Mouse (Mus musculus) MEL (cell line): Measurements from ENCODE around the gene Olfr477. TPM values are rescaled to one million over a fixed set of nuclear protein-coding genes. Genes with fewer than 3 reads are reported as not detected.
"Not testable (repeated sequence)": the region's sequence is repeated elsewhere in the genome, so short reads cannot be mapped to it uniquely, and the experiment has no call there.

ENCODE experiments used
- DNase-seq: peaks from one replicate; pipeline ENCODE4 v3.0.0; 2011; ENCODE audit warnings: low read depth, low spot score
- H3K27ac ChIP-seq: 2 replicates; pipeline ENCODE4 v1.5.1; 2012; ENCODE audit warnings: low read depth, mild to moderate bottlenecking, control low read depth, low read length, moderate library complexity; ENCODE audit not compliant: control insufficient read depth
- H3K27me3 ChIP-seq, 2 experiments: fragments of 150-350 bp in 1 of 2; sonication (generic) in 1 of 2; 2 replicates each; pipeline ENCODE4 v1.6.1; 2012; ENCODE audit warnings: low read length in 2 of 2, mild to moderate bottlenecking in 2 of 2, improper control_type of control experiment in 1 of 2, moderate library complexity in 1 of 2; ENCODE audit not compliant: insufficient read depth in 2 of 2, control insufficient read depth in 1 of 2
- H3K36me3 ChIP-seq, 2 experiments: 2 replicates each; pipeline ENCODE4 v1.6.1; 2012 to 2014; ENCODE audit warnings: low read length in 2 of 2, improper control_type of control experiment in 1 of 2, inconsistent platforms in 1 of 2, mild to moderate bottlenecking in 1 of 2; ENCODE audit not compliant: insufficient read depth in 2 of 2, control insufficient read depth in 1 of 2
- H3K4me1 ChIP-seq, 2 experiments: fragments of 150-350 bp in 1 of 2; sonication (generic) in 1 of 2; 2 replicates each; pipeline ENCODE4 v1.6.1; 2012; ENCODE audit warnings: low read length in 2 of 2, improper control_type of control experiment in 1 of 2, mild to moderate bottlenecking in 1 of 2; ENCODE audit not compliant: insufficient read depth in 2 of 2, control insufficient read depth in 1 of 2
- H3K4me3 ChIP-seq, 2 experiments: fragments of 150-350 bp in 1 of 2; sonication (generic) in 1 of 2; 2 replicates each; pipeline ENCODE4 v1.5.1; 2012; ENCODE audit warnings: low read depth in 2 of 2, low read length in 2 of 2, mild to moderate bottlenecking in 2 of 2, moderate library complexity in 2 of 2, control low read depth in 1 of 2, improper control_type of control experiment in 1 of 2; ENCODE audit not compliant: control insufficient read depth in 1 of 2, insufficient read depth in 1 of 2
- H3K79me2 ChIP-seq: 2 replicates; pipeline ENCODE4 v1.6.1; 2012; ENCODE audit warnings: mild to moderate bottlenecking, low read length, moderate library complexity; ENCODE audit not compliant: control insufficient read depth, poor library complexity, insufficient read depth
- H3K9ac ChIP-seq: 2 replicates; pipeline ENCODE4 v1.6.1; 2012; ENCODE audit warnings: low read depth, mild to moderate bottlenecking, control low read depth, low read length, moderate library complexity; ENCODE audit not compliant: control insufficient read depth, poor library complexity, severe bottlenecking
- H3K9me3 ChIP-seq: fragments of 150-350 bp; sonication (generic); replicated peaks from 2 replicates; pipeline ENCODE4 v1.6.1; 2012; ENCODE audit warnings: mild to moderate bottlenecking, low read length, improper control_type of control experiment, moderate library complexity; ENCODE audit not compliant: insufficient read depth
- CHD1 ChIP-seq: IDR thresholded peaks from 2 replicates; pipeline ENCODE4 v1.6.1; 2012; ENCODE audit warnings: low read depth, mild to moderate bottlenecking, inconsistent platforms, low read length, improper control_type of control experiment
- CHD2 ChIP-seq: IDR thresholded peaks from 2 replicates; pipeline ENCODE4 v1.6.1; 2011; ENCODE audit warnings: low read length, improper control_type of control experiment
- EP300 ChIP-seq, 2 experiments: IDR thresholded peaks; 2 replicates each; pipeline ENCODE4 v1.6.1; 2011; ENCODE audit warnings: improper control_type of control experiment in 2 of 2, low read length in 2 of 2, low read depth in 1 of 2, mild to moderate bottlenecking in 1 of 2
- KAT2A ChIP-seq: conservative IDR thresholded peaks from 2 replicates; pipeline ENCODE4 v1.6.1; 2012; ENCODE audit warnings: low read depth, low read length, improper control_type of control experiment, inconsistent platforms
- MAX ChIP-seq: IDR thresholded peaks from 2 replicates; pipeline ENCODE4 v1.6.1; 2011; ENCODE audit warnings: low read length, improper control_type of control experiment
- MAZ ChIP-seq: IDR thresholded peaks from 2 replicates; pipeline ENCODE4 v1.6.1; 2012; ENCODE audit warnings: low read depth, mild to moderate bottlenecking, inconsistent platforms, low read length, improper control_type of control experiment
- MYB ChIP-seq: IDR thresholded peaks from 2 replicates; pipeline ENCODE4 v1.6.1; 2011; ENCODE audit warnings: mild to moderate bottlenecking, low read depth, low read length, improper control_type of control experiment
- NELFE ChIP-seq: IDR thresholded peaks from 2 replicates; pipeline ENCODE4 v1.6.1; 2011; ENCODE audit warnings: low read depth, low read length, improper control_type of control experiment
- POLR2A ChIP-seq, 2 experiments: IDR thresholded peaks; 2 replicates each; pipeline ENCODE4 v1.6.1; 2011 to 2012; ENCODE audit warnings: low read length in 2 of 2, mild to moderate bottlenecking in 2 of 2, control low read depth in 1 of 2, improper control_type of control experiment in 1 of 2, low read depth in 1 of 2, moderate library complexity in 1 of 2; ENCODE audit not compliant: control insufficient read depth in 1 of 2, insufficient read depth in 1 of 2, poor library complexity in 1 of 2
- POLR2AphosphoS5 ChIP-seq: IDR thresholded peaks from 2 replicates; pipeline ENCODE4 v1.6.1; 2012; ENCODE audit warnings: low read depth, borderline replicate concordance, mild to moderate bottlenecking, inconsistent platforms, low read length, moderate library complexity, mixed read lengths
- RAD21 ChIP-seq: IDR thresholded peaks from 2 replicates; pipeline ENCODE4 v1.6.1; 2011; ENCODE audit warnings: mild to moderate bottlenecking, low read depth, low read length, improper control_type of control experiment
- RCOR1 ChIP-seq: IDR thresholded peaks from 2 replicates; pipeline ENCODE4 v1.6.1; 2012; ENCODE audit warnings: low read depth, mild to moderate bottlenecking, inconsistent platforms, low read length, improper control_type of control experiment
- TAL1 ChIP-seq: IDR thresholded peaks from 2 replicates; pipeline ENCODE4 v1.6.1; 2012; ENCODE audit warnings: mild to moderate bottlenecking, inconsistent platforms, low read length, moderate library complexity, mixed read lengths
- USF1 ChIP-seq: IDR thresholded peaks from 2 replicates; pipeline ENCODE4 v1.6.1; 2014; ENCODE audit warnings: low read depth, mild to moderate bottlenecking, inconsistent platforms, low read length, improper control_type of control experiment, moderate library complexity
- USF2 ChIP-seq, 2 experiments: IDR thresholded peaks; 2 replicates each; pipeline ENCODE4 v1.6.1; 2011 to 2012; ENCODE audit warnings: improper control_type of control experiment in 2 of 2, low read length in 2 of 2, borderline replicate concordance in 1 of 2, inconsistent platforms in 1 of 2, low read depth in 1 of 2, mild to moderate bottlenecking in 1 of 2; ENCODE audit not compliant: insufficient read depth in 1 of 2
- ZNF384 ChIP-seq: IDR thresholded peaks from 2 replicates; pipeline ENCODE4 v1.6.1; 2012; ENCODE audit warnings: low read depth, mild to moderate bottlenecking, inconsistent platforms, low read length, improper control_type of control experiment
- polyA plus RNA-seq, 2 experiments: library from polyadenylated mRNA; stranded (reverse) in 1 of 2; unstranded in 1 of 2; fragments of >175 nt in 1 of 2; fragments of >200 nt in 1 of 2; gene quantifications; 2 replicates each; pipeline versions ENCODE4 v1.2.1 to v1.2.4; 2012; ENCODE audit warnings: low replicate concordance in 2 of 2, low read depth in 1 of 2; ENCODE audit not compliant: insufficient read length in 2 of 2, insufficient read depth in 1 of 2, missing spikeins in 1 of 2
- total RNA-seq: library from RNA; depleted of rRNA; stranded (reverse); fragments of 300-350 nt; gene quantifications from 2 replicates; pipeline ENCODE4 v1.2.3, GENCODE M21; 2012; rRNA removed

The Olfr477 gene
- total and polyA plus RNA-seq, 3 experiments, result not detected

DNA sequence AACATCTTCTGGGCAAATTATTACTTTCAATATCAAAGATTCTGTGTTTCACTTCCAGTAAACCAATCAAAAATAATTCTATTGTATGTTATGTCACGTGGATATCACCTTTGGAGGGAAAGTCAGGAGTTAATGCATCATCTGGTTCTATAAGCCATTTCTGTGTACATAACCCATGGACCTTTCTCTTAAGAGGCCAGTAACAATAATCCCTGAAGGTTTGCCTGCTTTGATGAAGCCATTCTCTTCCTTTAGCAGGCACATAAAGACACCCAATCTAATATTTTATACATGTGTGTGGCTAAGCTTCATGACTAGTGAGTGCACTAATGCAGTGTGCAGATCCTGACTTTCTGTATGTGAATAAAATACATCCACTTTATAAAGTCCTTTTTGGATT, 22.0 kb upstream of the Olfr477 start, which contains the start of gene Olfr476:
TSS of gene Olfr476 (plus strand) at position 301 of the 400 bp plus-strand sequence.
- no peak within 1 kb of the TSS for H3K9ac ChIP-seq
- DNase-seq, result no peak
- TF ChIP-seq USF2 (IDR thresholded peaks at IDR 0.05; ENCODE audit: borderline replicate concordance in 1 of 2, insufficient read depth in 1 of 2, low read depth in 1 of 2, low read length in 2 of 2) (no peak), ZNF384 (no peak), RCOR1 (no peak), MAZ (no peak), TAL1 (no peak), POLR2A (IDR thresholded peaks at IDR 0.05; ENCODE audit: control insufficient read depth in 1 of 2, insufficient read depth in 1 of 2, low read depth in 1 of 2, low read length in 2 of 2, poor library complexity in 1 of 2) (no peak), MYB (no peak), CHD2 (no peak), CHD1 (no peak), RAD21 (no peak), KAT2A (no peak), POLR2AphosphoS5 (no peak), MAX (no peak), EP300 (IDR thresholded peaks at IDR 0.05; ENCODE audit: low read depth in 1 of 2, low read length in 2 of 2) (no peak), NELFE (no peak), USF1 (no peak)
- H3K9me3 ChIP-seq, result no peaks in the 10 kb centered on the region
- no peaks in the 10 kb centered on the region for H3K4me1 ChIP-seq
- no peaks in the 10 kb centered on the region for H3K79me2 ChIP-seq
- H3K4me3 ChIP-seq, result no peak within 1 kb of the TSS
- H3K27me3 ChIP-seq, result no peaks in the 10 kb centered on the region
- H3K27ac ChIP-seq, result no peak within 1 kb of the TSS
- H3K36me3 ChIP-seq, result no peaks in the 10 kb centered on the region

DNA sequence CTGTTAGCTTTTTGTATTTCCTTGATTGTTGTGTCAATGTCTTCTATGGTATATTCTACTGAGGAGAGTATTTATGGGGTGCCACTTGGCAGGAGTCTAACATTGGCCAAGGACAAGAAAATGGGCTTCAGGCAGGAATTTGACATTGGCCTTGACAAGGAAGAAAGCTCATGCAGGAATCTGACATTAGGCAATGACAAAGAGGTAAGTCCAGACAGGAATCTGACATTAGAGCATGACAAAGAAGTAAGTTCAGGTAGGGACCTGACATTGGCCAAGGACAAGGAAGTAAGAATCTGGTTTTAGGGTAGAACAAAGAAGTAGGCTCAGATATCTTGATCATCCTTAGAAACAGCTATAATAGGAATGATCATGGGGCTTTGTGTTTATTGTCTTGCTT, 27.8 kb downstream of the Olfr477 start:
- not testable (repeated sequence) for H3K27me3 ChIP-seq, H3K36me3 ChIP-seq, H3K4me1 ChIP-seq, DNase-seq, H3K9ac ChIP-seq, H3K9me3 ChIP-seq, H3K4me3 ChIP-seq, H3K27ac ChIP-seq, H3K79me2 ChIP-seq

- Histone ChIP-seq H3K9ac (no peak within 1 kb of the TSS), H3K27ac (no peak within 1 kb of the TSS), H3K79me2 (no peaks in the 10 kb centered on the region), H3K4me3 (no peak within 1 kb of the TSS), H3K4me1 (no peaks in the 10 kb centered on the region), H3K36me3 (no peaks in the 10 kb centered on the region), H3K9me3 (no peaks in the 10 kb centered on the region), H3K27me3 (no peaks in the 10 kb centered on the region)
- no peak for TF ChIP-seq USF1
- no peak for DNase-seq
These were observed 47.4 kb downstream of the Olfr477 start, which contains the start of gene Olfr478 for GRCm38 (mm10) chr7:108033889-108034288. Gene Olfr478 (minus strand): TSS chr7:108033989.

Other genes starting within 250 kb of the Olfr477 start
- not detected in 2 replicates for gene Cyb5r2, start 228.7 kb upstream of the Olfr477 start, total RNA-seq
- not detected for gene Cyb5r2, start 228.7 kb upstream of the Olfr477 start, polyA plus RNA-seq
- not detected in 2 replicates for gene Ovch2, start 185.5 kb upstream of the Olfr477 start, total RNA-seq
- gene Ovch2, start 185.5 kb upstream of the Olfr477 start, polyA plus RNA-seq, result not detected
- gene Olfr467, start 174.4 kb upstream of the Olfr477 start, total RNA-seq, result not detected in 2 replicates
- not detected for gene Olfr467, start 174.4 kb upstream of the Olfr477 start, polyA plus RNA-seq
- gene Olfr469, start 161.2 kb upstream of the Olfr477 start, total RNA-seq, result not detected in 2 replicates
- gene Olfr469, start 161.2 kb upstream of the Olfr477 start, polyA plus RNA-seq, result not detected
- gene Olfr470, start 139.2 kb upstream of the Olfr477 start, total RNA-seq, result not detected in 2 replicates
- not detected for gene Olfr470, start 139.2 kb upstream of the Olfr477 start, polyA plus RNA-seq
- gene Olfr472, start 88.8 kb upstream of the Olfr477 start, total RNA-seq, result not detected in 2 replicates
- gene Olfr472, start 88.8 kb upstream of the Olfr477 start, polyA plus RNA-seq, result under 1 TPM in 1 of 2 experiments, not detected in 1; 0.01 TPM
- not detected in 2 replicates for gene Olfr473, start 56.2 kb upstream of the Olfr477 start, total RNA-seq
- gene Olfr473, start 56.2 kb upstream of the Olfr477 start, polyA plus RNA-seq, result not detected
- not detected in 2 replicates for gene Olfr474, start 32.0 kb upstream of the Olfr477 start, total RNA-seq
- gene Olfr474, start 32.0 kb upstream of the Olfr477 start, polyA plus RNA-seq, result not detected
- gene Olfr476, start 21.9 kb upstream of the Olfr477 start, total RNA-seq, result not detected in 2 replicates
- not detected for gene Olfr476, start 21.9 kb upstream of the Olfr477 start, polyA plus RNA-seq
- not detected in 2 replicates for gene Olfr478, start 47.3 kb downstream of the Olfr477 start, total RNA-seq
- gene Olfr478, start 47.3 kb downstream of the Olfr477 start, polyA plus RNA-seq, result not detected
- gene Olfr479, start 64.0 kb downstream of the Olfr477 start, total RNA-seq, result not detected in 2 replicates
- not detected for gene Olfr479, start 64.0 kb downstream of the Olfr477 start, polyA plus RNA-seq
- not detected in 2 replicates for gene Olfr480, start 80.7 kb downstream of the Olfr477 start, total RNA-seq
- not detected for gene Olfr480, start 80.7 kb downstream of the Olfr477 start, polyA plus RNA-seq
- gene Olfr481, start 93.2 kb downstream of the Olfr477 start, total RNA-seq, result not detected in 2 replicates
- gene Olfr481, start 93.2 kb downstream of the Olfr477 start, polyA plus RNA-seq, result not detected
- gene Olfr482, start 110.9 kb downstream of the Olfr477 start, total RNA-seq, result not detected in 2 replicates
- gene Olfr482, start 110.9 kb downstream of the Olfr477 start, polyA plus RNA-seq, result not detected
- not detected in 2 replicates for gene Olfr483, start 114.2 kb downstream of the Olfr477 start, total RNA-seq
- not detected for gene Olfr483, start 114.2 kb downstream of the Olfr477 start, polyA plus RNA-seq
- gene Olfr484, start 140.8 kb downstream of the Olfr477 start, total RNA-seq, result not detected in 2 replicates
- not detected for gene Olfr484, start 140.8 kb downstream of the Olfr477 start, polyA plus RNA-seq
- gene Olfr485, start 173.2 kb downstream of the Olfr477 start, total RNA-seq, result not detected in 2 replicates
- gene Olfr485, start 173.2 kb downstream of the Olfr477 start, polyA plus RNA-seq, result not detected
- gene Olfr486, start 186.0 kb downstream of the Olfr477 start, total RNA-seq, result not detected in 2 replicates
- gene Olfr486, start 186.0 kb downstream of the Olfr477 start, polyA plus RNA-seq, result not detected
- gene Olfr487, start 227.9 kb downstream of the Olfr477 start, total RNA-seq, result not detected in 2 replicates
- gene Olfr487, start 227.9 kb downstream of the Olfr477 start, polyA plus RNA-seq, result not detected